Mouse (Mus musculus): ENCODE data around the gene Tbce. TPM values are rescaled to one million over a fixed set of nuclear protein-coding genes. Genes with fewer than 3 reads are reported as not detected.
"Not testable (repeated sequence)": the region's sequence is repeated elsewhere in the genome, so short reads cannot be mapped to it uniquely, and the experiment has no call there.

Gene Tbce
- polyA plus RNA-seq, 1 experiment: 143 TPM

DNA sequence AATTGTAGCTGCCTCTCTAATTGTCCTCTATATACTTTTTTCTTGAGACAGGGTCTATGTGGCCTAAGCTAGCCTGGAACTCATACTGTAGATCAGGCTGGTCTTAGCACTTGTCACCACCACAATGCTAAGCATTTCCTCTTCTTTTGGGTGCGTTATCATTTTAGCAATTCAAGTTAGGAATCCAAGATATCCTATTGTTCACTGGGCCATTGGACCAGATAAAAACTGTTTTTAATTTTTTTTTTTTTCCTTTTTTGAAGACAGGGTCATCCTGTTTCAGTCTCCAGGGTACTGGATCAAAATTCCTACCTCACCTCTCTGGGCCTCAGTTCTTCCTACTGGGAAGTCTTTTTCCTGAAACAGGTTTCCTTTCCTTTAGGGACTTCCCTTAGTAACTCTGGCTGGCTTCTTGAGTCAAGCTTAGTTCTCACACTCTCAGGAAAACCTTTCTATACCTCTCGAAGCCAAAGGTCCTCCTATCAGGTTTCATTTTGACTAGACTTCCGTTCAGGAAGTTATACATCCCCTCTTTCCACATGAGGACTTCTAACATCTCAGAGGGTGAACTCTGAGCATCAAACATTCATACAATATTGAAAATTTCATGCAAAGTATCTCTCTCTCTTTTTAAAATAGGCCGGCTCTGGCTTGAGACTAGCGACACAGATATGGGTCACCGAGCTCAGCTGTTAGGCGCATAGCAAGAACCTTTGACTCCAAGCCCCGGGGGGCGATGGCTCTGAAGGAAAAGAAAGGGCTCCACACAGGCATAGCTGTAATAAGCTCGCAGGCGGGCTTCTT lies 23.0 kb upstream of the Tbce start:
- TF ChIP-seq CTCF (IDR thresholded peaks at IDR 0.05; ENCODE audit: borderline replicate concordance, extremely low read depth, insufficient read depth, insufficient read length): no peak
- TF ChIP-seq POLR2A (IDR thresholded peaks at IDR 0.05; ENCODE audit: borderline replicate concordance, extremely low read depth, insufficient read depth, insufficient read length, poor library complexity, severe bottlenecking): no peak
- no peak for DNase-seq (ENCODE audit: low read depth)

DNA sequence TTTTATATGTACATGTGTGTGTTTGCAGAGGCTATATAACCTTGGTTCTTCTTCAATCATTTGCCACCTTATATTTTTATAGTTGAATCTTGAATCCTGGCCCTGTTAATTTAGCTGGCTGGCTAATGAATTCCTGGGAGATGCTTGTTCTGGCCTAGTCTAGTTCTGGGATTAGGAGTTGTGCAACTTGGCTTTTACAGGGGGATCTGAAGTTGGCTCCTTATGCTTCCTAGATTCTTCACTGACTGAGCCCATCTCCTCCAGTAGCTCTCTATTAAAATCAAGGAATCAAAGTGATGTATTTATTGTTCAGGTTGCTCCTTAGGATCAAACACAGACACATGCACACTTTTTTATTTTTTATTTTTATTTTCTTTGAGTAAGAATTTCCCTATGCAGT lies 20.1 kb upstream of the Tbce start:
- DNase-seq (ENCODE audit: low read depth): no peak
- TF ChIP-seq CTCF (IDR thresholded peaks at IDR 0.05; ENCODE audit: borderline replicate concordance, extremely low read depth, insufficient read depth, insufficient read length) (no peak), POLR2A (IDR thresholded peaks at IDR 0.05; ENCODE audit: borderline replicate concordance, extremely low read depth, insufficient read depth, insufficient read length, poor library complexity, severe bottlenecking) (no peak)

DNA sequence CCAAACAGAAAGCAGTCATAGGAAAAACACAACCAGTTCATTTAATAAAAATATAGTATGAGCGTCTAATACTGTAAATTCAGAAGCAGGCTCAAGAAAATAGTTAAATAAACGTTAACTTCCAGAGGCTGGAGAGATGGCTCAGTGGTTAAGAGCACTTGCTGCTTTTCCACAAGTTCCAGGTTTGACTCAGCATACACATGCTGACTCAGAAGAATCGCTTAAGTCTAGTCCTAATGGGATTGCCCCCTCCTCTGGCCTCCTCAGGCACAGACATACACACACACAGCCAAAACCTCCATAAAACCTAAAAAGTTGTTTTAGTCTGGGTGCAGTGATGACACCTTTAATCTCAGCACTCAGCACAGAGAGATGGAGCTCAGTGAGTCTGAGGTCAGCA lies 17.4 kb upstream of the Tbce start:
- DNase-seq (ENCODE audit: low read depth): no peak
- TF ChIP-seq POLR2A (IDR thresholded peaks at IDR 0.05; ENCODE audit: borderline replicate concordance, extremely low read depth, insufficient read depth, insufficient read length, poor library complexity, severe bottlenecking) (no peak), CTCF (IDR thresholded peaks at IDR 0.05; ENCODE audit: borderline replicate concordance, extremely low read depth, insufficient read depth, insufficient read length) (no peak)

DNA sequence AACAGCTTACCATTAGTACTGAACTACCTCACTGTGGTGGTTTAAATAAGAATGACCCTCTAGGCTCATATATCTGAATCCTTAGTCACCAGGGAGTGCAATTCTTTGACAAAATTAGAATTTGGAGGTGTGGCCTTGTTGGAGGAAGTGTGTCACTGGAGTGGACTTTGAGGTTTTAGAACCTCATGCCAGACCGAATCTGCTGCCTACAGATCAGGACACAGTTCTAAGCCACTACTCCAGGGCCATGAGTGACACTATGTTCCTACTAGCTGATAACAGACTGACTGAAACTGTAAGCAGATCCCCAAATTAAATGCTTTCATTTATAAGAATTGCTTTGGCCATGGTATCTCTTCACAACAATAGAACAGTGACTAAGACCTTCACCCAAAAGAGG lies 10.4 kb upstream of the Tbce start:
- no peak for DNase-seq (ENCODE audit: low read depth)
- no peak for TF ChIP-seq POLR2A (IDR thresholded peaks at IDR 0.05; ENCODE audit: borderline replicate concordance, extremely low read depth, insufficient read depth, insufficient read length, poor library complexity, severe bottlenecking)
- no peak for TF ChIP-seq CTCF (IDR thresholded peaks at IDR 0.05; ENCODE audit: borderline replicate concordance, extremely low read depth, insufficient read depth, insufficient read length)

DNA sequence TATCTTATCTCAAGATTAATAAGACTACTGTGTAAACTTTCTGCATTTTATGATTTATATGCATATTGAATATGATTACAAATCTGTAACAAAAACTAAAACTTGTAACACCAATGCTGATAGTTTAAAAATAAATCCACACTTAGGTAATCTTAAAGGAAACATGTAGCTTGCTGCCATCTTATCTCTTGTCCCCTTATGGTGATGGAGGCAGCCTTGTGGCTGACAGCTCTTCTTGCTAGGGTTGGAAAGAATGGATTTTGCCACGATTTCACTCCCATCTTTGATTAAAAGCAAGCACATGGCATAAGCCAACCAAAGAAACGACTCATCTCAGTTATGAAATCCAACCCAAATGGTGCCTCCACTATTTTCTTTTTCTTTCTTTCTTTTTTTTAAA lies 5.1 kb upstream of the Tbce start:
- TF ChIP-seq CTCF (IDR thresholded peaks at IDR 0.05; ENCODE audit: borderline replicate concordance, extremely low read depth, insufficient read depth, insufficient read length) (no peak), POLR2A (IDR thresholded peaks at IDR 0.05; ENCODE audit: borderline replicate concordance, extremely low read depth, insufficient read depth, insufficient read length, poor library complexity, severe bottlenecking) (no peak)
- no peak for DNase-seq (ENCODE audit: low read depth)

DNA sequence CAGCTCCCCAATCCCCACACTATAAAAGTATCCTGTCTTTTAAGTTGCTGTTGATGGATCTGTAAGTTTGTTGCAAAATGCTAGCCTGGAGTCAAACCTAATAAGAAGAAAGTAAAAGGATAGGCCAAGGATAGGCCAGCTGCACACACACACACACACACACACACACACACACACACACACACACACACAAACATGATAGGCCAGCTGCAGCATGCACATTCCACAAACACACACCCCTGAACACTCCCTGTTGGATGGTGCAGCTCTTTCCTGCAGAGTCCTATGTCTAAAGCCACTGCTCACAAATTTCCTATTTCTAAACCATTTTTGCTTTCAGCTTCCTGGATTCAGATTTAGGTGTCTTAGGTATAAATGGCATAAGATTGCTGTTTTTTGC lies 4.4 kb upstream of the Tbce start:
- TF ChIP-seq POLR2A (IDR thresholded peaks at IDR 0.05; ENCODE audit: borderline replicate concordance, extremely low read depth, insufficient read depth, insufficient read length, poor library complexity, severe bottlenecking): no peak
- TF ChIP-seq CTCF (IDR thresholded peaks at IDR 0.05; ENCODE audit: borderline replicate concordance, extremely low read depth, insufficient read depth, insufficient read length): no peak
- DNase-seq (ENCODE audit: low read depth): no peak

DNA sequence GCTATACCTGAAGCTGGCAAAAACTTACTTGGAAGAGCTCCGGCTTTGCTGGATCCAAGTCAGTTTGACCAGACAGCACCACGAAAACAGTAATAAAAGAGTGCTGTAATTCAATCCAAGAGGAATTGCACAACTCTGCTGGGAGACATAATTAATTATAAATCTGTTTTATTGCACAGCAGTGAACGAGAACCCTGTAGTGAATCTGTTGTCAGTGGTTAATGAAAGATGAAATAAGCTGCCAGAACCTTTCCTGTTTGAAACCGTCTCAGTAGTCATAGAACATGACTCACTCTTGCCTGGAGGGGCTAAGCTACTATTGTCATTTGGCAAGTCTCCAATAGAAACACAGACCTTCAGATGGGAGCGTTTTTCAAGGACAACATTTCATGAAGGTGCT lies 748 bp upstream of the Tbce start:
- TF ChIP-seq POLR2A (IDR thresholded peaks at IDR 0.05; ENCODE audit: borderline replicate concordance, extremely low read depth, insufficient read depth, insufficient read length, poor library complexity, severe bottlenecking): no peak
- TF ChIP-seq CTCF (IDR thresholded peaks at IDR 0.05; ENCODE audit: borderline replicate concordance, extremely low read depth, insufficient read depth, insufficient read length): no peak
- DNase-seq (ENCODE audit: low read depth): peak; percentile 28

DNA sequence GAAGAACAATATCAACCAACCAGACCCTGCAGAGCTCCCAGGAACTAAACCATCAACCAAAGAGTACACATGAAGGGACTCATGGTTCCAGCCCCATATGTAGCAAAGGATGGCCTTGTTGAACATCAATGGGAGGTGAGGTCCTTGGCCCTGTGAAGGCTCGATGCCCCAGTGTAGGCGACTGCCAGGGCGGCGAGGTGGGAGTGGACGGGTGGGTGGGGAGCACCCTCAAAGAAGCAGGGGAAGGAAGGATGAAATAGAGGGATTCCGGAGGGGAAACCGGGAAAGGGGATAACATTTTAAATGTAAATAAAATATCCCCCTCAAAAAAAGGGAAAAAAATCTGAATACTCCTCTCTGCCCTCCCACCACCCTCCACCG lies 537 bp downstream of the Tbce start:
- TF ChIP-seq POLR2A (IDR thresholded peaks at IDR 0.05; ENCODE audit: borderline replicate concordance, extremely low read depth, insufficient read depth, insufficient read length, poor library complexity, severe bottlenecking): no peak
- TF ChIP-seq CTCF (IDR thresholded peaks at IDR 0.05; ENCODE audit: borderline replicate concordance, extremely low read depth, insufficient read depth, insufficient read length): no peak
- no peak for DNase-seq (ENCODE audit: low read depth)

DNA sequence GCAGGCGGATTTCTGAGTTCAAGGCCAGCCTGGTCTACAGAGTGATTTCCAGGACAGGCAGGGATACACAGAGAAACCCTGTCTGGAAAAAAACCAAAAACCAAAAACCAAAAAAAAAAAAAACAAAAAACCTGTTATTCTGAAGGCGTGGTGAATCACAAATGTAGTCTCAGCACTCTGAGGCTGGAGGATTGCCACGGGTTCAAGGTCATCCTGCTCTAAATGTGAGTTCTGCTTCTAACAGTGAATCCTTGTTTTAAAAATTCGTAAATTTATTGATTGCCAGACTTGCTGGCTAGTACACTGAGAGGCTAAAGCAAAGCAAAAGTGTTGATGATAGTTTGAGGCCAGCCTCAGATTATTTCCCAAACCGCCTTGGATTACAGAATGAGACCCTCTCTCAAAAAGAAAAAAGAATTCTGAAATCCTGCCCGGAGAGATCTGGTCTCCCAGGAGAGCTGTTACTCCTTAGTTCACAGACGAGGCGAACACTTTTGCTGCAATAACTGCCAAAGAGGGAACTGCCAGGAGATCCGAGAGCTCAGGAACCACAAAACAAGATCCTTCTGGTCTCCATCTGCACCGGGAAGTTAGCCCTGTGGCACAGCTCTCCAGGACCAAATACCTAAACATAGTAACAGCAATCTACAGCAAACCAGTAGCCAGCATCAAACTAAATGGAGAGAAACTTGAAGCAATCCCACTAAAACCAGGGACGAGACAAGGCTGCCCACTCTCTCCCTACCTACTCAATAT lies 3.4 kb downstream of the Tbce start:
- no peak for DNase-seq (ENCODE audit: low read depth)
- TF ChIP-seq CTCF (IDR thresholded peaks at IDR 0.05; ENCODE audit: borderline replicate concordance, extremely low read depth, insufficient read depth, insufficient read length) (no peak), POLR2A (IDR thresholded peaks at IDR 0.05; ENCODE audit: borderline replicate concordance, extremely low read depth, insufficient read depth, insufficient read length, poor library complexity, severe bottlenecking) (no peak)

DNA sequence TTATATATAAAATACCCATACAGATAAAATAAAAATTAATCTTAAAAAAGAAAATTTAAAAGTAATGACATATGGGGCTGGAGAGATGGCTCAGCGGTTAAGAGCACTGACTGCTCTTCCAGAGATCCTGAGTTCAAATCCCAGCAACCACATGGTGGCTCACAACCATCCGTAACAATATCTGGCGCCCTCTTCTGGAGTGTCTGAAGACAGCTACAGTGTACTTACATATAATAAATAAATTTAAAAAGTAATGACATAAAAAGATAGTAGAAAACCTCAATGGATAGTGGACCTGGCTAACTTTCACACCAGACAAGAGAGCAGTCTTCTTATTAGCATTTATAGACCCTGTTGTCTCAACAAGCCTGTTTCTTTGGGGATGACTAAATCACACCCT lies 4.1 kb downstream of the Tbce start:
- DNase-seq (ENCODE audit: low read depth): not testable (repeated sequence)

DNA sequence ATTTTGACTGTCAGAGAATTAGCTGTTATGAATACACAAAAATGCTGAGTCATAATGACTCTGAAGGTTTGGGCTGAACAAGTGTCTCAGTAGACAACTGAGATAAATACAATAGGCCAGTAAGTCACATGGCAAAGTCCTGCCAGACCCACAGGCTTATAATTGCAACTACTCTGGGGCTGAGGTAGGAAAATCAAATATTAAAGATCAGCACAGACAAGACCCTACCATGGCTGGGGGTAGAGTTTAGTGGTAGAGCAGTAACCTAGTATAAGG lies 5.4 kb downstream of the Tbce start:
- DNase-seq (ENCODE audit: low read depth): no peak
- no peak for TF ChIP-seq CTCF (IDR thresholded peaks at IDR 0.05; ENCODE audit: borderline replicate concordance, extremely low read depth, insufficient read depth, insufficient read length)
- no peak for TF ChIP-seq POLR2A (IDR thresholded peaks at IDR 0.05; ENCODE audit: borderline replicate concordance, extremely low read depth, insufficient read depth, insufficient read length, poor library complexity, severe bottlenecking)
